Mouse (Mus musculus) neural tube, postnatal 0 days (tissue): ENCODE data around the gene Tent4b. TPM values are rescaled to one million over a fixed set of nuclear protein-coding genes. Genes with fewer than 3 reads are reported as not detected.

Experiments used
- polyA plus RNA-seq: library from polyadenylated mRNA; unstranded; fragments of >200 nt; fragmentation: Nextera tagmentation; extraction: Ambion mirVana; gene quantifications from 2 replicates; pipeline ENCODE4 v1.2.1, GENCODE M21; 2015

The Tent4b gene
- 8.4 and 10.2 TPM in 2 replicates for polyA plus RNA-seq

DNA sequence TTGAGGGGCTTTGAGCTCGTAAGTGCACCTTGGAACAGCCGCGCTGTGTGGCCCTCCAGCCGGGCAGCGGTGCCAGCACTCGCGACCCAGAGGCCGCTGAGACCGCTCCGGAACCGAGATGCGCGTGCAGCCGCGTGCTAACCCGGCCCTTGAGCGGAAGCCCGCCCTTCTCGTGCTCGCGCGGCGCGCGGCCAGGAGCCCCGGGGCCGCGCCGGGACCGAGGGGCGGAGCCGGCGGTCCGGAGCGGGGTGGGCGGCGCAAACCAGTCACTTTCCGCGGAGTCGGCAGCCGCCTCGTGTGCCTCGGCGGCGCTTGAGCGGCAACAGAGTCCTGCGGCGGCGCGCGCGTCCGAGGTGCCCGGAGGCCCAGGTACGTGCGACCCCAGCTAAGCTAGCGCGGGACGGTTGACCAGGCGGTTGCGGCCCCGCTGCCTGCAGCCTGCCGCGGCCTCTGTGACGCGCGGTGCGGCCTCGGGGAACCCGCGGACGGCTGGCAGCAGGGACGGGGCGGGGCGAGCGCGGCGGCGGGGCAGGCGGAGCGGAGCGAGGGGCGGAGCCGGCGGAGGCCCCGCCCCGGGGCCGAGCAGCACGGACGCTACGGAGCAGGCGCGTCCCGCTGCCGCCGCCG lies at the start of gene Tent4b:
Tent4b (plus strand) TSS at position 269 of the 627 bp plus-strand sequence.

DNA sequence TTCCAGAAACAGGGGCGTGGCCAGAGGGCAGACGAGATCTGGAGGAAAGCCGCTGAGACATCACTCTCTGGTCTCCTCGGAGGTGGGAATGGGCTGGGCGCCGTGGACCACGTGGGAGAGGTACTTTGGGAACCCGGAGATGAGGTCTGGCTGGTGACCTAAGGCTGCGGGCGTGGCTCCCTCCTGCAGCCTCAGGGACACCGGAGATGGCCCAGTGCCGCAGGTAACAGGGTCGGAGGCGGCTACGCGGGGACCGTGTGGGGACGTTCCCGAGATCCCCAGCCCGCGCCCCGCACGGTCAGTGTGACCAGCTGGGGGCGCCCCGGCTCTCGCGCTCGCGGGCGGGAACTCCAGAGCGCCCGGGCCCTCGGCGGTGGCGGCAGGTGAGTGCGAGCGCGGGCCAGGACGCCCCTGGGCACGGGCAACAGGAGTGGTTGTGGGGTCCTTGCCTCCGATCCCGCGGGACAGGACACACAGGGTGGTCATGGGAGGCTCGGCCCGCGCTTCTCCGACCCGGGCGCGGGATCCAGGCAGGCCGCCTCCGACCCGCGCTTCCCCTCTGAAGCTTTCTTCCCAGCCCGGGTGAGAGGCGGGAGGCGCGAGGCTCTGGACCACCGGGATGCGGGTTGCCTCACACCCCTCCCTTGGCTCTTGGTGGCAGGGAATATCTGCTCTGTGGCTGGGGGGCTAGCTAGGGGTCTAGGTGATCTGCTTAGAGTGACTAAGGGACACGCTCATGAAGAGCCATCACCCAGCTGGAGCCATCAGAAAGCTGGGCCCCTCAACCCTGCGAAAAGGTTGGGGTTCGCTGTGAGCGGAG lies 73.4 kb downstream of the Tent4b start, which contains the start of gene Adcy7:
Adcy7 (plus strand) TSS at position 173 of the 820 bp plus-strand sequence.

Other genes with a start within 250 kb of the Tent4b start
- 18.7 and 21.2 TPM in 2 replicates for gene Zfp423, start 239.6 kb upstream of the Tent4b start, polyA plus RNA-seq
- 33.7 and 34.4 TPM in 2 replicates for gene Cnep1r1, start 80.4 kb upstream of the Tent4b start, polyA plus RNA-seq
- 28.8 and 29.8 TPM in 2 replicates for gene Heatr3, start 61.4 kb upstream of the Tent4b start, polyA plus RNA-seq
- 10.1 and 12.8 TPM in 2 replicates for gene Adcy7, start 73.2 kb downstream of the Tent4b start, polyA plus RNA-seq
- gene Brd7, start 163.0 kb downstream of the Tent4b start, polyA plus RNA-seq: 63.0 and 63.1 TPM in 2 replicates